ENCODE assay signal across 11 mouse cellular contexts in the genomic region with DNA sequence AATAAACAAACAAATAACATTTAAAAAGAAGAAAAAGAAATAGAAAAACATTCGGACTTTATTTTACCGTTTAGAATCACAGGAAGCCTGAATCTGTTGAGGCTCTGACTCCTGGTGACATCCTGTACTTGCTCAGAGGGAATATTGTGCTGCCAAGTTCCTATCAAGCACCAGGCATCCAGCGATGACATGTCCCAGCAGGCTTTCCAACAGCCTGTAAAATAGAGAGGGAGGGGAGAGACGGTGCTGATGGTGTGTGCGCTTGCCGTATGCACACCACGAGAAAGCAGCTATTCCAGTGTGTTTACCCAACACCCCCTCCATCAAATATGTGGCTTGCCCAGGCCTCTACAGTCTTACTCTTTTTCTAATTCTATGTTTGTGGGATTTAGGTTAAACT. TPM values are rescaled to one million over a fixed set of nuclear protein-coding genes. Genes with fewer than 3 reads are reported as not detected.
A peak's percentile ranks its signal among the peaks of the same experiment; 100 is the strongest.
DNase-seq lines count a peak whose midpoint lies in the region; ATAC-seq lines count a peak whose summit lies in the region.
"Had no signal": no experiment of that assay in that cellular context is flagged by ENCODE, and none has a peak within 500 bp of the region (broad histone marks: within the 10 kb centered on the region; RNA-seq: fewer than 3 reads in every experiment).

No protein-coding gene starts in this region.

- H3K4me3 ChIP-seq in kidney, embryonic 14.5 days (ENCODE audit: low read length) = no peak overlapping the region
- no peak overlapping the region for H3K4me3 ChIP-seq in intestine, embryonic 16.5 days (ENCODE audit: low read length)
- H3K4me3 ChIP-seq: megakaryocyte, embryonic 14.5 days; neural tube, embryonic 12.5 days had no signal

- no peaks in the 10 kb centered on the region for H3K9me3 ChIP-seq in kidney, embryonic 14.5 days (ENCODE audit: control insufficient read depth, low read length)
- H3K9me3 ChIP-seq in intestine, embryonic 16.5 days (ENCODE audit: control insufficient read depth, low read length) = no peaks in the 10 kb centered on the region
- H3K9me3 ChIP-seq: megakaryocyte, embryonic 14.5 days; neural tube, embryonic 12.5 days had no signal

- H3K36me3 ChIP-seq in kidney, embryonic 14.5 days (ENCODE audit: control insufficient read depth, insufficient read depth, low read length) = no peaks in the 10 kb centered on the region; the same call in 1 of the 2 replicates
- H3K36me3 ChIP-seq in intestine, embryonic 16.5 days (ENCODE audit: control insufficient read depth, insufficient read depth, low read length) = no peaks in the 10 kb centered on the region
- H3K36me3 ChIP-seq: neural tube, embryonic 12.5 days had no signal

- intact Hi-C loops in left cerebral cortex, postnatal 14 days (cut with DNase I) = no loop called here

- H3K27ac ChIP-seq in kidney, embryonic 14.5 days (ENCODE audit: low read depth, low read length) = no peak overlapping the region
- no peak overlapping the region for H3K27ac ChIP-seq in intestine, embryonic 16.5 days (ENCODE audit: low read length)
- H3K27ac ChIP-seq: neural tube, embryonic 12.5 days had no signal

- DNase-seq in kidney, postnatal 10 days = peak; percentile 53
- DNase-seq in cerebellum, adult 8-10 months = peak; percentile 27
- DNase-seq in heart, adult 18-20 months = peak; percentile 62 to 80
- no peak for DNase-seq in thymus, postnatal 25 days
- DNase-seq in left cerebral cortex, postnatal 14 days (ENCODE audit: low spot score in 2 of 2) = no peak
- DNase-seq: thymus, postnatal 4 days had no signal

- no peak overlapping the region for H3K4me2 ChIP-seq in kidney, embryonic 14.5 days (replicated peaks; ENCODE audit: low read depth, low read length)
- H3K4me2 ChIP-seq in intestine, embryonic 16.5 days (ENCODE audit: low read depth, low read length) = no peak overlapping the region
- H3K4me2 ChIP-seq: neural tube, embryonic 12.5 days had no signal

- ATAC-seq in kidney, embryonic 14.5 days (ENCODE audit: low FRiP score, low TSS enrichment) = no peak
- peak; percentile 57; the same call in 1 of the 2 replicates for ATAC-seq in intestine, embryonic 16.5 days
- no peak for ATAC-seq in megakaryocyte progenitor cell, adult 5-6 weeks (replicated peaks; ENCODE audit: poor library complexity)

- no peaks in the 10 kb centered on the region for H3K27me3 ChIP-seq in kidney, embryonic 14.5 days (ENCODE audit: control insufficient read depth, insufficient read depth, low read length)
- no peaks in the 10 kb centered on the region for H3K27me3 ChIP-seq in intestine, embryonic 16.5 days (replicated peaks; ENCODE audit: control insufficient read depth, insufficient read depth, low read length)
- H3K27me3 ChIP-seq: megakaryocyte, embryonic 14.5 days; neural tube, embryonic 12.5 days had no signal

- 61% methylated on average over 7 of the region's 7 CpGs for WGBS in kidney, embryonic 14.5 days
- WGBS in intestine, embryonic 16.5 days = 49% methylated on average over 7 of the region's 7 CpGs

- peaks cover 9% of the 10 kb centered on the region for H3K4me1 ChIP-seq in kidney, embryonic 14.5 days (ENCODE audit: control insufficient read depth, insufficient read depth, low read length)
- H3K4me1 ChIP-seq in intestine, embryonic 16.5 days (ENCODE audit: control insufficient read depth, insufficient read depth, low read length) = peaks cover 11% of the 10 kb centered on the region; the same call in 1 of the 2 replicates

- no peak overlapping the region for H3K9ac ChIP-seq in kidney, embryonic 14.5 days (ENCODE audit: low read depth, low read length)
- no peak overlapping the region for H3K9ac ChIP-seq in intestine, embryonic 16.5 days (ENCODE audit: low read depth, low read length)
- H3K9ac ChIP-seq: neural tube, embryonic 12.5 days had no signal

RNA-seq across cellular contexts. Expression of a gene that starts 39.6 kb away (rescaled TPM):
- polyA plus RNA-seq in kidney, embryonic 14.5 days (2014; fragmentation: Nextera tagmentation; extraction: Ambion mirVana) = 7.8 and 21.0 TPM in 2 replicates
- total RNA-seq in heart, adult 18-20 months (2021) = 10 to 100 TPM; 17.0 to 17.3 TPM
- 3.5 and 3.8 TPM in 2 replicates for polyA plus RNA-seq in intestine, embryonic 16.5 days (2015; fragmentation: Nextera tagmentation; extraction: Ambion mirVana)
- total RNA-seq in megakaryocyte progenitor cell, adult 5-6 weeks (2015) = 19.3 and 21.9 TPM in 2 replicates
- total RNA-seq in megakaryocyte progenitor cell, adult 5-6 weeks (2017) = 25.9 and 26.1 TPM in 2 replicates
- 1 to 10 TPM; 2.0 to 2.2 TPM for total RNA-seq in left cerebral cortex, postnatal 14 days (2021)

Comparison
In these comparisons a context has a peak if more than half of its experiments do, and no peak if none do; other contexts are left out.
1. DNase-seq: peak in kidney, postnatal 10 days (single experiment), cerebellum, adult 8-10 months (single experiment) and heart, adult 18-20 months (2 of 2); none in thymus, postnatal 25 days (single experiment) and left cerebral cortex, postnatal 14 days (0 of 2).
2. RNA of a gene that starts 39.6 kb away (total RNA-seq): 19.3 to 26.1 TPM in megakaryocyte progenitor cell, adult 5-6 weeks and 17.0 to 17.3 TPM in heart, adult 18-20 months; 2.0 to 2.2 TPM in left cerebral cortex, postnatal 14 days; every median in the first group is over 4 times any median in the second.